Mouse (Mus musculus): ENCODE results near the gene Tmod1. TPM values are rescaled to one million over a fixed set of nuclear protein-coding genes. Genes with fewer than 3 reads are reported as not detected.

Gene Tmod1
- polyA plus RNA-seq, 2 experiments = 32.2 to 41.7 TPM

DNA sequence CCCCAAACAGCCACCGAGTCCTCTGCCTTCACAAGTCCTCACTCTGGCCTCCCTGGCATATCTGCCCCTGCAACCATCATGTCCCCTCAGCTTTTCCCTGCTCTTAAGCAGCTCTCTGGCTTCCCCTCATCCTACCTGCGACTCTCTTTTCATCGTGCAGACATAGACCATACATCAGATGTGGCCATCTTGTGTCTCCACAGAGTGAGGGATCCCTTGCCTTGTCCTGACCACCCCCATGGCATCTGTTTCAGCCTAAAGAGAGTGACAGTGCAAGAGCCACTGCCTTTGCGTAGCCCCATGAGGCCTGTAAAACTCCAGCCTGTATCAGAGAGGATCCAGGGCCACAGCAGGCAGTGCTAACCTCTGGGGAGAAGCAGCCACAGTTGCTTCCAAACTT lies 10.0 kb upstream of the Tmod1 start:
- DNase-seq (ENCODE audit: low read depth in 3 of 3, low spot score in 3 of 3) (no peak), ATAC-seq (ENCODE audit: insufficient read depth) (no peak)
- H3K4me2 ChIP-seq (ENCODE audit: low read depth) = no peak overlapping the region
- H3K27me3 ChIP-seq (ENCODE audit: control insufficient read depth, insufficient read depth, low read length) = no peaks in the 10 kb centered on the region
- 85% methylated on average over 4 of the region's 4 CpGs for WGBS (ENCODE audit: insufficient replicate concordance)
- H3K9ac ChIP-seq (replicated peaks) = no peak overlapping the region
- H3K36me3 ChIP-seq (replicated peaks; ENCODE audit: control insufficient read depth, insufficient read depth, low read depth) = no peaks in the 10 kb centered on the region
- no peak for TF ChIP-seq EP300 (IDR thresholded peaks at IDR 0.05; ENCODE audit: low read depth)
- TF ChIP-seq CTCF (IDR thresholded peaks at IDR 0.05; ENCODE audit: low read depth) = no peak
- no peak overlapping the region for H3K4me3 ChIP-seq (ENCODE audit: insufficient read depth in 1 of 2, low read depth in 2 of 2, low read length in 2 of 2)
- no peak overlapping the region for H3K27ac ChIP-seq
- peaks cover 7 to 17% of the 10 kb centered on the region in 2 experiments; a peak in 3 of 4 replicates for H3K4me1 ChIP-seq (replicated peaks; ENCODE audit: control insufficient read depth in 2 of 2, insufficient read depth in 2 of 2, low read length in 1 of 2)
- H3K9me3 ChIP-seq (ENCODE audit: control insufficient read depth, low read length) = no peaks in the 10 kb centered on the region

DNA sequence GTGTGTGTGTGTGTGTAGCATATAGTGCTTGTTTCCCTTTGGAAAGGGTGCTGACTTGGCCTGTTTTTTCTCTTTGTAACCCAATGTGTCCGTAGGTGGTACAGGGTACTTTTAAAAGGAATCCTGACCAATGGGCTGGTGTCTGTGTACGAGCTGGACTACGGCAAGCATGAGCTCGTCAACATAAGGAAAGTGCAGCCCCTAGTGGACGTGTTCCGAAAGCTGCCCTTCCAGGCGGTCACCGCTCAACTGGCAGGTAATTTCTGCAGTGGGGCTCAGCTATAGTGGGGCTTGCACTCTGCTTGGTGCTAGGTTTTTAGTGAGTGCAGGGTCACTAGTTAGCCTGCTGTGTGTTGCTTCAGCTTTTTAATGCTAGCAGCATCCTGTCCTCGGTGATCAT lies 9.2 kb upstream of the Tmod1 start:
- Histone ChIP-seq H3K4me1 (replicated peaks; ENCODE audit: control insufficient read depth in 2 of 2, insufficient read depth in 2 of 2, low read length in 1 of 2) (peaks cover 7 to 16% of the 10 kb centered on the region in 2 experiments; a peak in 3 of 4 replicates), H3K4me3 (ENCODE audit: insufficient read depth in 1 of 2, low read depth in 2 of 2, low read length in 2 of 2) (no peak overlapping the region), H3K9me3 (ENCODE audit: control insufficient read depth, low read length) (no peaks in the 10 kb centered on the region), H3K27me3 (ENCODE audit: control insufficient read depth, insufficient read depth, low read length) (no peaks in the 10 kb centered on the region), H3K27ac (no peak overlapping the region), H3K9ac (replicated peaks) (no peak overlapping the region), H3K36me3 (replicated peaks; ENCODE audit: control insufficient read depth, insufficient read depth, low read depth) (no peaks in the 10 kb centered on the region), H3K4me2 (ENCODE audit: low read depth) (no peak overlapping the region)
- no peak for DNase-seq (ENCODE audit: low read depth in 3 of 3, low spot score in 3 of 3)
- peak; percentile 57 for TF ChIP-seq CTCF (IDR thresholded peaks at IDR 0.05; ENCODE audit: low read depth)
- TF ChIP-seq EP300 (IDR thresholded peaks at IDR 0.05; ENCODE audit: low read depth) = no peak
- ATAC-seq (ENCODE audit: insufficient read depth) = no peak
- 65% methylated on average over 9 of the region's 9 CpGs for WGBS (ENCODE audit: insufficient replicate concordance)

DNA sequence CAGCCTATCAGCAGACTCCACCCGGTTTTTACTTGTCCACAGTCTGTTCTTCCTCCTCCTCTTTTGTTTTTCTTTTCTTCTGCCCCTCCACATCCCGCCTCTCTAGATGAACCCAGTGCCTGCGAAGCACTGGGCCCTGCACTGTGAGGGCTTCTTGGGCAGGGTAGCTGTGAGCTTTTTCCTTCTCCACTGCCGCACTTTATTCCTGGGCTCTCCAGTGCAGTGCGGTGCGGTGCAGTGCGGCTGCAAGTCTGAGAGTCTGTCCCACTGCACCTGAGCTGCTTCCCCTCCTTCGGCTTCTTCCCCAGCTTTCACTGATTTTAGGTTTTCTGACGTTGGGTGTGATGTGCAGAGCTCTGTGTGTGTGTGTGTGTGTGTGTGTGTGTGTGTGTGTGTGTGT lies 6.3 kb upstream of the Tmod1 start:
- WGBS (ENCODE audit: insufficient replicate concordance) = 34% methylated on average over 9 of the region's 9 CpGs
- peak overlapping the region; percentile 24 for H3K4me2 ChIP-seq (ENCODE audit: low read depth)
- no peak for ATAC-seq (ENCODE audit: insufficient read depth)

DNA sequence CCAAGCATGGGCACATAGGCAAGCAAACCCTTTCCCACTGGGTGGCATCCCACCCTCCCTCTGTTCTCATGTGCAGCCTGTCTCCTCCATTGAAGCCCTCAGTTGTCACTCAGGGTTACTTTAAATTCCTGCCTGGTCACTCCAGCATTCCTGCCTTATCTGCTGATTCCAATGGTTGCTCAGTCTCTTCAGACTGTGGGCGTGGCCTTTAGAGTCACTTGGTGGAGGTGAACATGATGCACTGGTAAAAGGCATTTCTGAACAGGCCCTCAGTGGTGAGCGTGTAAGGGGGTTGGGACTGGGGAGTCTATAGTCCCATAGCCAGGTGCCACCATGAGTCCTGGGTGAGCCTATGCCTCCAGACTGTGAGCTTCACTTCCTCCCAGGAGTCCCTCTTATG lies 5.5 kb upstream of the Tmod1 start:
- H3K27ac ChIP-seq = no peak overlapping the region
- H3K4me3 ChIP-seq (ENCODE audit: insufficient read depth in 1 of 2, low read depth in 2 of 2, low read length in 2 of 2) = no peak overlapping the region
- no peak for TF ChIP-seq EP300 (IDR thresholded peaks at IDR 0.05; ENCODE audit: low read depth)
- TF ChIP-seq CTCF (IDR thresholded peaks at IDR 0.05; ENCODE audit: low read depth) = no peak
- H3K9me3 ChIP-seq (ENCODE audit: control insufficient read depth, low read length) = no peaks in the 10 kb centered on the region
- WGBS (ENCODE audit: insufficient replicate concordance) = 54% methylated on average over 2 of the region's 2 CpGs
- no peak overlapping the region for H3K9ac ChIP-seq (replicated peaks)
- peak in 1 of 3 experiments; percentile 33 for DNase-seq (ENCODE audit: low read depth in 3 of 3, low spot score in 3 of 3)
- peaks cover 11 to 21% of the 10 kb centered on the region in 2 experiments for H3K4me1 ChIP-seq (replicated peaks; ENCODE audit: control insufficient read depth in 2 of 2, insufficient read depth in 2 of 2, low read length in 1 of 2)
- no peaks in the 10 kb centered on the region for H3K36me3 ChIP-seq (replicated peaks; ENCODE audit: control insufficient read depth, insufficient read depth, low read depth)
- no peak overlapping the region for H3K4me2 ChIP-seq (ENCODE audit: low read depth)
- peaks cover 5% of the 10 kb centered on the region for H3K27me3 ChIP-seq (ENCODE audit: control insufficient read depth, insufficient read depth, low read length)
- ATAC-seq (ENCODE audit: insufficient read depth) = peak; percentile 33; the same call in 1 of the 2 replicates

More for the DNA sequence above, 6.3 kb upstream of the Tmod1 start:
- H3K27ac ChIP-seq = no peak overlapping the region
- DNase-seq (ENCODE audit: low read depth in 3 of 3, low spot score in 3 of 3) = no peak
- TF ChIP-seq EP300 (IDR thresholded peaks at IDR 0.05; ENCODE audit: low read depth) = no peak
- TF ChIP-seq CTCF (IDR thresholded peaks at IDR 0.05; ENCODE audit: low read depth) = no peak
- peaks cover 7 to 19% of the 10 kb centered on the region in 2 experiments for H3K4me1 ChIP-seq (replicated peaks; ENCODE audit: control insufficient read depth in 2 of 2, insufficient read depth in 2 of 2, low read length in 1 of 2)
- no peaks in the 10 kb centered on the region for H3K9me3 ChIP-seq (ENCODE audit: control insufficient read depth, low read length)
- no peak overlapping the region for H3K9ac ChIP-seq (replicated peaks)
- no peak overlapping the region for H3K4me3 ChIP-seq (ENCODE audit: insufficient read depth in 1 of 2, low read depth in 2 of 2, low read length in 2 of 2)
- H3K27me3 ChIP-seq (ENCODE audit: control insufficient read depth, insufficient read depth, low read length) = no peaks in the 10 kb centered on the region
- H3K36me3 ChIP-seq (replicated peaks; ENCODE audit: control insufficient read depth, insufficient read depth, low read depth) = no peaks in the 10 kb centered on the region

DNA sequence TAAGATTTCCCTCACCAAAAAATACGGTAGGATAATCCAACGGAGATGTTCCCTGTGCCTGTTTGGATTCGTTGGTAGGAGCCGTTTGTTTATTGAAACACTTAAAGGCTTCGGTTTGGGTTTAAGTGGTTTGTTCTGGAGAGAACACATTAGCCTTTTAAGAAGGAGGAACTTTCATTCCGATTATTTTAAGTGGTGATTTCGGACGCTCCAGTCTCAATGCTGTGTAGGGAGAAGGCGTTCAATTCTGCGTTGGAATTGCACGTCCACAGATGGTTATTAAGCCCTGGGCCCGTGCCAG lies 194 bp upstream of the Tmod1 start:
- Histone ChIP-seq H3K9ac (replicated peaks) (peak overlapping the region; percentile 81), H3K9me3 (ENCODE audit: control insufficient read depth, low read length) (no peaks in the 10 kb centered on the region), H3K4me1 (replicated peaks; ENCODE audit: control insufficient read depth in 2 of 2, insufficient read depth in 2 of 2, low read length in 1 of 2) (peaks cover 20 to 35% of the 10 kb centered on the region in 2 experiments), H3K4me2 (ENCODE audit: low read depth) (peak overlapping the region; percentile 84), H3K36me3 (replicated peaks; ENCODE audit: control insufficient read depth, insufficient read depth, low read depth) (peaks cover 9% of the 10 kb centered on the region), H3K27me3 (ENCODE audit: control insufficient read depth, insufficient read depth, low read length) (peaks cover 7% of the 10 kb centered on the region), H3K4me3 (ENCODE audit: insufficient read depth in 1 of 2, low read depth in 2 of 2, low read length in 2 of 2) (peak overlapping the region; percentile 68 to 71), H3K27ac (peak overlapping the region; percentile 60)
- DNase-seq (ENCODE audit: low read depth in 3 of 3, low spot score in 3 of 3) = no peak
- TF ChIP-seq CTCF (IDR thresholded peaks at IDR 0.05; ENCODE audit: low read depth) (no peak), EP300 (IDR thresholded peaks at IDR 0.05; ENCODE audit: low read depth) (no peak)
- WGBS (ENCODE audit: insufficient replicate concordance) = 15% methylated on average over 12 of the region's 12 CpGs
- no peak for ATAC-seq (ENCODE audit: insufficient read depth)
